Mouse (Mus musculus) heart, embryonic 14.5 days (tissue): ENCODE data around the gene St6gal1. TPM values are rescaled to one million over a fixed set of nuclear protein-coding genes. Genes with fewer than 3 reads are reported as not detected.

Experiments
- ATAC-seq: fragments of 200-750 bp; cut with Nextera tagmentation; 2 replicates; pipeline ENCODE4 v1.8.0; 2017; ENCODE audit warnings: low read depth, moderate TSS enrichment; ENCODE audit not compliant: insufficient number of reproducible peaks, insufficient read depth, low FRiP score
- H3K27ac ChIP-seq, 2 experiments: fragments of 200-500 bp in 1 of 2; fragments of 300-500 bp in 1 of 2; sonication (generic) in 1 of 2; replicated peaks in 1 of 2; 2 replicates each; pipeline ENCODE4 v1.5.1; 2012 to 2014; ENCODE audit warnings: low read depth in 2 of 2, low read length in 2 of 2, control low read depth in 1 of 2, mild to moderate bottlenecking in 1 of 2, mixed read lengths in 1 of 2; ENCODE audit not compliant: control insufficient read depth in 1 of 2, insufficient read depth in 1 of 2
- H3K27me3 ChIP-seq: fragments of 300-500 bp; sonication (generic); 2 replicates; pipeline ENCODE4 v1.6.1; 2014; ENCODE audit warnings: mild to moderate bottlenecking, low read length, control low read depth; ENCODE audit not compliant: control insufficient read depth, insufficient read depth
- H3K36me3 ChIP-seq: fragments of 300-500 bp; sonication (generic); 2 replicates; pipeline ENCODE4 v1.6.1; 2014; ENCODE audit warnings: mild to moderate bottlenecking, control low read depth, low read length, mixed read lengths; ENCODE audit not compliant: control insufficient read depth, insufficient read depth
- H3K4me1 ChIP-seq, 2 experiments: fragments of 200-500 bp in 1 of 2; fragments of 300-500 bp in 1 of 2; sonication (generic) in 1 of 2; 2 replicates each; pipeline ENCODE4 v1.6.1; 2012 to 2014; ENCODE audit warnings: low read length in 2 of 2, control low read depth in 1 of 2, mixed read lengths in 1 of 2; ENCODE audit not compliant: control insufficient read depth in 2 of 2, insufficient read depth in 2 of 2
- H3K4me2 ChIP-seq: fragments of 300-500 bp; sonication (generic); 2 replicates; pipeline ENCODE4 v1.6.1; 2014; ENCODE audit warnings: mild to moderate bottlenecking, low read length
- H3K4me3 ChIP-seq, 2 experiments: fragments of 200-500 bp in 1 of 2; fragments of 300-500 bp in 1 of 2; sonication (generic) in 1 of 2; 2 replicates each; pipeline ENCODE4 v1.5.1; 2012 to 2014; ENCODE audit warnings: low read length in 2 of 2, mild to moderate bottlenecking in 2 of 2, control low read depth in 1 of 2, low read depth in 1 of 2, moderate library complexity in 1 of 2; ENCODE audit not compliant: control insufficient read depth in 1 of 2, insufficient read depth in 1 of 2
- H3K9ac ChIP-seq: fragments of 300-500 bp; sonication (generic); 2 replicates; pipeline ENCODE4 v1.6.1; 2014; ENCODE audit warnings: mild to moderate bottlenecking, low read length
- H3K9me3 ChIP-seq: fragments of 300-500 bp; sonication (generic); 2 replicates; pipeline ENCODE4 v1.6.1; 2016; ENCODE audit warnings: low read length, control low read depth; ENCODE audit not compliant: control insufficient read depth
- WGBS: fragments of 180-500 bp; shearing (Covaris S2); extraction: QIAGEN DNeasy Blood & Tissue Kit; methylation state at CpG from one replicate; pipeline ENCODE4 v1.1.7; 2014; 5-methylcytosine and 5-hydroxymethylcytosine counted together
- polyA plus RNA-seq: library from polyadenylated mRNA; unstranded; fragments of >200 nt; fragmentation: Nextera tagmentation; extraction: Ambion mirVana; gene quantifications from 2 replicates; pipeline ENCODE4 v1.2.1, GENCODE M21; 2014

St6gal1 gene
- polyA plus RNA-seq, 1 experiment from 2014 or later: 16.2 TPM

DNA sequence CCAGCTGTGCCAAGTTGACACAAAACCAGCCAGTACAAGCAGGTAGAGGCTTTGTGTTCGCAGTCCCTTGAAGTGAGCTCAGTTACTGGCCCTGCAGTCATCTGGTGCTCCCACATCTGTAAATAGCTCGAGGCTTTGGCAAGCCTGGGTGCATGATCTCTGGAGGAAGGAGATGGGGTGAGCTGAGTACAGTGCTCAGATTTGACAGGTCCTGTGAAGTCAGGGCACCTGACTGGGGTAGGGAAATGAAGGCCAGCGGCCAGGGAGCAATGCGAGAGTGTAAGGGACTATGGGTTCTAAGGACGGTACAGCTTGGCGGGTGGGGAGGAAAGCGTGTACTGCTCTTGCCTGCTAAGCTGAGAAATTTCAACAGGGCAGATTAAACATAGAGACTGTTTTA lies 43.7 kb downstream of the St6gal1 start:
- H3K4me1 ChIP-seq: peaks cover 27 to 40% of the 10 kb centered on the region in 2 experiments
- peaks cover 22% of the 10 kb centered on the region for H3K27me3 ChIP-seq

DNA sequence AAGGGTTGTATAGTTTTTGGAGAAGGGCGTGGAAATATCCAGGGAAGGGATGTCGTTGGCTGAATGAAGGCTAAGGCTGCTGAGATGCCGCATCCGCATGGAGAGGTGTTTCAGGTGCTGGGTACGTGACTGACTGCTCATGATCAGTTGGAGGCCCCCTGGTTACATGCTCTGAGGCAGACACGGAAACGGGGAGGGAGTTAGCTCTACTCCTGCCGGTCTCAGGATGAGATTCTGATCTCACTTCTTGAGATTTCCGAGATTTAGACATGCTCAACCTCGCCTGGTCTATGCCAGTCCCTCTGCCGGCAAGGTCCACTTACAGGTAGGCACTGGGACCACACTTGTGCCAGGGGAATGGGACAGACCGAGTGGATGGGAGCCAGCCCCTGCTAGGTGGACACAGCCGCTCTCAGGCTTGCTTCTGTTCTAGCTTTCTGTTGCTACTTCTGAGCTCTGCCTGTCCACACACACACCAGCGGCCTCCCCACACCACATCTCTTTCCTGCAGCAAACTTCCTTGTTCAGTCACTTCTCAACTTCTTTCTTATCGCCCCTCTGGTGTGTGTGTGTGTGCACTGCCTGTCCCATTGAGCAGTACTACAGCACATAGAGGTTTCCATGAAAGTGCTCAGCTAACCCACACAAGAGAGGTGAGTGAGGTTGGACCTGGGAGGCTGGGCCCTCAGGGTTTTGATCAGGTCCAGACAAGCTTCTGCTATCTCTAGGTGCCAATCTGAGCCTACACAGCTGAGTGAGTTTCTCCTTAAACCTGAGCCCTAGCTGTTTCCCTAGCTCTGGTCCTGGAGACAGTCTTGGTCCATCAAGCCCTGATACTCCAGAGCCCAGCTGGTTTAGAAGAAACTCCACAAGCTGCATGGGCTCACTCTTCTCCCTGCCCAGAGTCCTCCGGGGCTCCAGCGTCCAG lies 44.8 kb downstream of the St6gal1 start:
- ATAC-seq: no peak

More for the DNA sequence above, 43.7 kb downstream of the St6gal1 start:
- H3K4me2 ChIP-seq: no peak overlapping the region
- no peak for ATAC-seq
- peaks cover 8% of the 10 kb centered on the region; the same call in 1 of the 2 replicates for H3K36me3 ChIP-seq
- no peaks in the 10 kb centered on the region for H3K9me3 ChIP-seq
- WGBS: 81% methylated on average over 7 of the region's 7 CpGs
- H3K4me3 ChIP-seq: no peak overlapping the region
- H3K27ac ChIP-seq: no peak overlapping the region
- H3K9ac ChIP-seq: no peak overlapping the region

DNA sequence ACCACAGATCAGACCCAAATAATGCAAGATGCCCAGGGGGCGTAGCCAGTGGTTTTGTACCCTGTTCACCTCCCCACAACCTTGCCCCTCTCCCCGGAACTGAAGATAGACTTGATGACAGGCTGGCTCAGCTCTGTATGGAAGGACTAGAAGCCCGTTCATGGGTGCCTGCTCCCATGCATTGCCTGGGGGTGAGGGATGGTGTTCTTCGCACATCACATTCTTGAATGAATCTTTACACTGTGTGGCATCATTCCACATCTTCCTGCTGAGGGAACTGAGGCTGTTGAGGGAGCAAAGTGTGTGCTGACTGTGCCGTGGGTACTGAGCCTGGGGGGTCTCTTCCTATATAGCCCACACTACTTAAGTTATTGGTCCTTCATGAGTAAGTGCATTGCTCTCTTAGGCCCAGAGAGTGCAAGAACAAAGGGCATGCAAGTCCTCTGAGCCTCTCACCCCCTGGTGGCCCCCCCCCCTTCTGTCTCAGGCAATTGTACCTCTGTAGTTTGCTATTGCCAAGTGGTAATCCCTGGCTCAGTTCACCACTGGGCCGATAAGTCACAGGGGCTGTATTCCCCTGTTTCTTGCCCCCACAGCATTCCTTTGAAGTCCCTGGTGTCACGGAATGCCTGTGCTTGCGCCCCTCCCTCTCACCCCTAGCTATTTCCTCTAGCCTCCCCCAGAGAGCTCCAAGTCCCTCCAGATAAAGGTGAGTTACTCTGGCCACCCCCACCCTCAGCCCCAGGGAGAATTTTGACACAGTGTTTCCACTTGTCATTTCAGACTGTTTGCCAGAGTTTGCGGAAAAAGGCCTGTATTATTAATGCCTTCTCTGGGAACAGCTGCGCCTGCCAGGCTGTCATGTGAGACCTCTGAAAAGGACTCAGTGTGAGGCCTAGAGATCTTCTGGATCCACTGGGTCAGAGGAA lies 45.7 kb downstream of the St6gal1 start:
- Histone ChIP-seq H3K9me3 (no peaks in the 10 kb centered on the region), H3K36me3 (peaks cover 5% of the 10 kb centered on the region; the same call in 1 of the 2 replicates), H3K27ac (peak overlapping the region; percentile 2 to 13; a peak in 1 of 4 replicates), H3K4me2 (no peak overlapping the region), H3K4me3 (no peak overlapping the region), H3K4me1 (peaks cover 27 to 44% of the 10 kb centered on the region in 2 experiments), H3K27me3 (peaks cover 18% of the 10 kb centered on the region), H3K9ac (no peak overlapping the region)
- WGBS: 34% methylated on average over 10 of the region's 10 CpGs
- ATAC-seq: no peak

More for the DNA sequence above, 44.8 kb downstream of the St6gal1 start:
- Histone ChIP-seq H3K4me1 (peaks cover 27 to 44% of the 10 kb centered on the region in 2 experiments), H3K27me3 (peaks cover 22% of the 10 kb centered on the region), H3K9ac (no peak overlapping the region), H3K9me3 (no peaks in the 10 kb centered on the region), H3K27ac (no peak overlapping the region), H3K4me2 (no peak overlapping the region), H3K36me3 (peaks cover 6% of the 10 kb centered on the region; the same call in 1 of the 2 replicates), H3K4me3 (no peak overlapping the region)
- 74% methylated on average over 17 of the region's 17 CpGs for WGBS

DNA sequence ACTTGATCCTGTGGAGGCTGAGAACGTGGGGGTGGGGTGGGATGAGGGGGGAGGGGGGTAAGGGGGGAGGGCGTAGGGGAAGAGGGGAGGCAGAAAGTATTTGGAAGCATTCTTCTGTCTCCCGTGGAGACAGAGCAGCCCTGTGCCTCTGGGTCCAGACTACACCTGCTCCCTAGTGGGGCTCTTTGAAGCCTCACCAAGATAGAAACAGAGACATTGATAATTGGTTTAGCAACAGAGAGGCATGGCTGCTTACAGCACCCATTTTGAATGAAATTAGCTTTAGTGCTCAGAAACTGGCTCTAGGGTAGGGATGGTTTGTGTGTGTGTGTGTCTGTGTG lies 46.3 kb downstream of the St6gal1 start:
- no peak overlapping the region for H3K4me3 ChIP-seq
- H3K27ac ChIP-seq: no peak overlapping the region
- peaks cover 16% of the 10 kb centered on the region for H3K27me3 ChIP-seq
- H3K9ac ChIP-seq: no peak overlapping the region
- no peak for ATAC-seq
- H3K4me1 ChIP-seq: peaks cover 27 to 44% of the 10 kb centered on the region in 2 experiments
- no peaks in the 10 kb centered on the region for H3K9me3 ChIP-seq
- peaks cover 5% of the 10 kb centered on the region; the same call in 1 of the 2 replicates for H3K36me3 ChIP-seq
- no peak overlapping the region for H3K4me2 ChIP-seq
- WGBS: 20% methylated on average over 3 of the region's 3 CpGs

DNA sequence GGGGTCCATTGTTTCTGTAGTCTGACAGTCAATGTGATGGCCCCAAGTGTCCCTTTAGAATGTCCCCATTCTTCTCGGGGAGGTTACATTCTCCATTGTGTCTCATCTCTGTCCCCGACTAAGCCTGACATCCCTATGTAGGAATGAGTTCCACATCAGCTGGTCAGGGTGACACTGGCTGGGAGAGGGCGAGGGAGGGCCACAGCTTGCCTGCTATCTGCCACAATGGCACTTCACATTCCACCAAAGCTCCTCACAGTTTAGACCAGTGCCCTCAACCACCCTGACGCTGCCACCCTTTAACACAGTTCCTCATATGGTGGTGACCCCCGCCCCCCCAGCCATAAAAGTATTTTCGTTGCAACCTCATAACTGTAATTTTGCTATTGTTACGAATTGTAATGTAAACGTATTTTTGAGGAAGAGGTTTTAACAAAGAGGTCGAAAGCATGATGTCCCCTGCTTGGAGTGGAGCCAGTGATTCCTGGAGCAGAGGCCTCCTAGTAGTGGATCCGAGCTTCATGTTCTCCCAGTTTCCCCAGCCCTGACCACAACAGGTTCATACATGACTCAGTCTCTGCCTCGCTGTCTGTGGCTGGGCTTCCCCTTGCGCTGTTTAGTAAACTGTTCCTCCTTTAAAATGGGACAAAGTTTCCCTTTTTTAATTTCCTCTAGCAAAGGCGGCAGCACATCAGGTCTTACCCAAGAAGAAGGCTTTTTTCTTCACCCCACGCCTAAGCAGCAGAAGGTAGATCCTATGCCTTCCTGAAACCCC lies 47.4 kb downstream of the St6gal1 start:
- H3K4me1 ChIP-seq: peaks cover 27 to 44% of the 10 kb centered on the region in 2 experiments

DNA sequence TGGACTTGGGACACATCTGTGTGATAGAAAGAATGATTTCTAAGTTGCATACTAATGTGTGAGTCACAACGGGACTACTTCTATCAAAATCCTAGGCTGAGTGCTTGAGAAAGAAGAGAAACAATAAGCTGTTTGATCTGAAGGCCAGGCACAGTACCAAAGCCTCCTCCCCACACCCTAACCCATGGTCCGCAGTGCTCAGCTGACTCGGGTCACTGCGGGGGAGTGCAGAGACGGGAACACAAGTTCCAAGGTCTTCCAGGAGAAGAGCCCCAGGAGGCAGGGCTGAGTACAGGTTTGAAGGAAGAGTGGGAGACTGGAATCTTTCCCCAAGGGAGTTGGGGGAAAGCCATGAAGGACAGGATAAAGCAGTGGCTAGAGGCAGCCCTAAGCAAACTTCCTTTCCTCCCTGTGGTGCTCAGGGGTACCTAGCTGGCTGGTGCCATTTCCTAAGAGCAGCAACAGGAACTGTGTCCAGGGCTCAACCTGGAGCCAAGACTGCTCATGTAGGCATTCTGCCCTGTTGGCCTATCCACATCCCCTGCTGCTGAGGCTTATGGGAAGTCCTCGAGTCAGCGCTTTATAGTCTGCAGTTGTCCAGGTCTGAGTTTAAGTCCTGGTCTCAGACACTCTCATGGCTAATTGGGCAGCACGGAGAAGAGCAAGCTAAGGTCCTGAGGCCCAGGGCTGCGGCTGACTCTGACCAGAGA lies 48.1 kb downstream of the St6gal1 start:
- Histone ChIP-seq H3K9me3 (no peaks in the 10 kb centered on the region), H3K9ac (no peak overlapping the region), H3K36me3 (no peaks in the 10 kb centered on the region; the same call in 1 of the 2 replicates), H3K4me2 (no peak overlapping the region), H3K27ac (no peak overlapping the region; a peak in 1 of 4 replicates), H3K4me1 (peaks cover 27 to 44% of the 10 kb centered on the region in 2 experiments), H3K27me3 (peaks cover 8% of the 10 kb centered on the region), H3K4me3 (no peak overlapping the region)
- WGBS: 68% methylated on average over 9 of the region's 9 CpGs
- ATAC-seq: no peak

More for the DNA sequence above, 47.4 kb downstream of the St6gal1 start:
- no peak for ATAC-seq
- WGBS: 66% methylated on average over 14 of the region's 14 CpGs
- Histone ChIP-seq H3K9ac (no peak overlapping the region), H3K9me3 (no peaks in the 10 kb centered on the region), H3K4me3 (no peak overlapping the region), H3K27me3 (peaks cover 8% of the 10 kb centered on the region), H3K4me2 (no peak overlapping the region), H3K27ac (no peak overlapping the region), H3K36me3 (no peaks in the 10 kb centered on the region; the same call in 1 of the 2 replicates)
